Mouse (Mus musculus) effector memory CD4-positive, alpha-beta T cell, adult 5 months (primary cell): ENCODE data around the gene Twnk. TPM values are rescaled to one million over a fixed set of nuclear protein-coding genes. Genes with fewer than 3 reads are reported as not detected.

Source experiments
- polyA plus RNA-seq: library from polyadenylated mRNA; unstranded; fragments of 100-300 nt; shearing (Covaris generic); gene quantifications from one replicate; pipeline ENCODE4 v1.2.1, GENCODE M21; 2017

The Twnk gene
- polyA plus RNA-seq, result 7.0 TPM

GRCm38 (mm10) chr19:45005444-45005843 lies at the start of gene Twnk:
Gene Twnk, plus strand, starts transcription at chr19:45005663.

GRCm38 (mm10) chr19:44988831-44989566 lies 16.5 kb upstream of the Twnk start, which contains the start of gene Sema4g:
Gene Sema4g, plus strand, starts transcription at chr19:44989101.

GRCm38 (mm10) chr19:45005957-45006712 lies 672 bp downstream of the Twnk start, which contains the start of gene Mrpl43:
Gene Mrpl43, minus strand, starts transcription at chr19:45006442.

GRCm38 (mm10) chr19:45014335-45014971 lies 9.0 kb downstream of the Twnk start, which contains the start of gene Lzts2:
Gene Lzts2, plus strand, starts transcription at chr19:45014414.

GRCm38 (mm10) chr19:45045651-45046050 lies 40.2 kb downstream of the Twnk start, which contains the start of gene Pdzd7:
Gene Pdzd7, minus strand, starts transcription at chr19:45045717.

GRCm38 (mm10) chr19:45047417-45047934 lies 42.0 kb downstream of the Twnk start, which contains the start of gene Sfxn3:
Gene Sfxn3, plus strand, starts transcription at chr19:45047503.

Other genes with a start within 250 kb of the Twnk start
- not detected for gene Pax2, start 249.6 kb upstream of the Twnk start, polyA plus RNA-seq
- gene Slf2, start 74.5 kb upstream of the Twnk start, polyA plus RNA-seq, result 34.3 TPM
- not detected for gene Sema4g, start 16.6 kb upstream of the Twnk start, polyA plus RNA-seq
- gene Mrpl43, start 779 bp downstream of the Twnk start, polyA plus RNA-seq, result 31.6 TPM
- gene Lzts2, start 8.8 kb downstream of the Twnk start, polyA plus RNA-seq, result 3.9 TPM
- not detected for gene Pdzd7, start 40.1 kb downstream of the Twnk start, polyA plus RNA-seq
- gene Sfxn3, start 41.8 kb downstream of the Twnk start, polyA plus RNA-seq, result 52.3 TPM
- 0.36 TPM for gene Kazald1, start 69.6 kb downstream of the Twnk start, polyA plus RNA-seq
- not detected for gene Tlx1, start 145.0 kb downstream of the Twnk start, polyA plus RNA-seq
- gene Lbx1, start 230.1 kb downstream of the Twnk start, polyA plus RNA-seq, result not detected